In genomic region chr9:96984034-96984433, GRCm38 (mm10) we compare ENCODE assay signal across 21 mouse cellular contexts. TPM values are rescaled to one million over a fixed set of nuclear protein-coding genes. Genes with fewer than 3 reads are reported as not detected.
DNase-seq lines count a peak whose midpoint lies in the region; ATAC-seq and TF ChIP-seq lines count a peak whose summit lies in the region.
"Had no signal": no experiment of that assay in that cellular context is flagged by ENCODE, and none has a peak within 500 bp of the region (broad histone marks: within the 10 kb centered on the region; RNA-seq: fewer than 3 reads in every experiment).

No protein-coding gene starts in this region.

- DNase-seq in hindbrain, embryonic 10.5 days (ENCODE audit: low spot score), result no peak
- DNase-seq in hindbrain, postnatal 0 days (ENCODE audit: low spot score), result no peak
- DNase-seq in liver, adult 2 months (ENCODE audit: extremely low read depth, low read depth, low spot score), result peak; percentile 87
- DNase-seq in liver, postnatal 0 days, result no peak
- DNase-seq in limb, embryonic 10.5 days (ENCODE audit: low spot score), result no peak
- DNase-seq in right cerebral cortex, postnatal 4 days, result no peak
- DNase-seq: B cell, adult 2 months; cerebellum, adult 11-12 months; cerebellum, postnatal 10 days; gastrocnemius, postnatal 25 days; heart, adult 18-20 months; right cerebral cortex, postnatal 14 days; thymus, postnatal 14 days had no signal

- WGBS in hindbrain, embryonic 10.5 days, result 93% methylated on average over 8 of the region's 8 CpGs
- WGBS in hindbrain, postnatal 0 days, result 88% methylated on average over 8 of the region's 8 CpGs
- WGBS in liver, adult 2 months, result 52% methylated on average over 8 of the region's 8 CpGs
- 76% methylated on average over 8 of the region's 8 CpGs for WGBS in liver, postnatal 0 days (ENCODE audit: insufficient replicate concordance)
- WGBS in kidney, embryonic 15.5 days, result 83% methylated on average over 8 of the region's 8 CpGs
- 91% methylated on average over 8 of the region's 8 CpGs for WGBS in limb, embryonic 10.5 days

- no peak overlapping the region for H3K4me3 ChIP-seq in hindbrain, embryonic 10.5 days
- H3K4me3 ChIP-seq in hindbrain, postnatal 0 days (ENCODE audit: low read length), result no peak overlapping the region
- no peak overlapping the region for H3K4me3 ChIP-seq in liver, adult 2 months (ENCODE audit: insufficient read depth, low read depth, low read length)
- no peak overlapping the region for H3K4me3 ChIP-seq in liver, postnatal 0 days (ENCODE audit: low read depth, low read length)
- no peak overlapping the region for H3K4me3 ChIP-seq in kidney, embryonic 15.5 days (replicated peaks)
- no peak overlapping the region for H3K4me3 ChIP-seq in limb, embryonic 10.5 days
- H3K4me3 ChIP-seq: left cerebral cortex, adult 2 months; limb, embryonic 15.5 days; liver, embryonic 15.5 days had no signal

- ATAC-seq in hindbrain, postnatal 0 days, result no peak
- no peak for ATAC-seq in liver, postnatal 0 days
- ATAC-seq in kidney, embryonic 15.5 days (replicated peaks; ENCODE audit: low FRiP score), result no peak
- ATAC-seq: Patski had no signal

- no peak overlapping the region for H3K9ac ChIP-seq in hindbrain, postnatal 0 days (replicated peaks; ENCODE audit: low read length)
- H3K9ac ChIP-seq in liver, adult 2 months (ENCODE audit: low read depth, low read length), result no peak overlapping the region
- no peak overlapping the region for H3K9ac ChIP-seq in liver, postnatal 0 days (replicated peaks)
- no peak overlapping the region for H3K9ac ChIP-seq in kidney, embryonic 15.5 days
- H3K9ac ChIP-seq: limb, embryonic 15.5 days; liver, embryonic 15.5 days had no signal

- peaks cover 45% of the 10 kb centered on the region for H3K36me3 ChIP-seq in hindbrain, embryonic 10.5 days
- no peaks in the 10 kb centered on the region for H3K36me3 ChIP-seq in hindbrain, postnatal 0 days (ENCODE audit: insufficient read depth, low read length)
- H3K36me3 ChIP-seq in liver, adult 2 months (ENCODE audit: control insufficient read depth, insufficient read depth, low read length), result no peaks in the 10 kb centered on the region
- H3K36me3 ChIP-seq in liver, postnatal 0 days (replicated peaks; ENCODE audit: insufficient read depth, low read length), result no peaks in the 10 kb centered on the region
- no peaks in the 10 kb centered on the region for H3K36me3 ChIP-seq in kidney, embryonic 15.5 days
- H3K36me3 ChIP-seq in limb, embryonic 10.5 days, result peaks cover 8% of the 10 kb centered on the region
- H3K36me3 ChIP-seq: G1E; limb, embryonic 15.5 days; liver, embryonic 15.5 days had no signal

- peaks cover 34% of the 10 kb centered on the region for H3K27me3 ChIP-seq in hindbrain, embryonic 10.5 days (ENCODE audit: insufficient read depth, poor library complexity, severe bottlenecking)
- no peaks in the 10 kb centered on the region for H3K27me3 ChIP-seq in hindbrain, postnatal 0 days (ENCODE audit: insufficient read depth, low read length)
- no peaks in the 10 kb centered on the region for H3K27me3 ChIP-seq in liver, adult 2 months (ENCODE audit: control insufficient read depth, insufficient read depth, low read length)
- H3K27me3 ChIP-seq in liver, postnatal 0 days (ENCODE audit: insufficient read depth, low read length), result no peaks in the 10 kb centered on the region
- no peaks in the 10 kb centered on the region for H3K27me3 ChIP-seq in kidney, embryonic 15.5 days
- H3K27me3 ChIP-seq in limb, embryonic 10.5 days (ENCODE audit: low read depth, poor library complexity, severe bottlenecking), result no peaks in the 10 kb centered on the region
- H3K27me3 ChIP-seq: limb, embryonic 15.5 days; liver, embryonic 15.5 days; Patski had no signal

- H3K4me1 ChIP-seq in hindbrain, embryonic 10.5 days (replicated peaks), result peaks cover 100% of the 10 kb centered on the region
- peaks cover 25% of the 10 kb centered on the region for H3K4me1 ChIP-seq in hindbrain, postnatal 0 days (ENCODE audit: insufficient read depth, low read length)
- peaks cover 19% of the 10 kb centered on the region for H3K4me1 ChIP-seq in liver, adult 2 months (ENCODE audit: control insufficient read depth, insufficient read depth, low read length)
- peaks cover 3% of the 10 kb centered on the region; the same call in 1 of the 2 replicates for H3K4me1 ChIP-seq in liver, postnatal 0 days (ENCODE audit: insufficient read depth)
- H3K4me1 ChIP-seq in kidney, embryonic 15.5 days, result peaks cover 96% of the 10 kb centered on the region
- peaks cover 100% of the 10 kb centered on the region for H3K4me1 ChIP-seq in limb, embryonic 10.5 days
- H3K4me1 ChIP-seq: liver, embryonic 15.5 days had no signal

- H3K27ac ChIP-seq in hindbrain, embryonic 10.5 days, result peak overlapping the region; percentile 59; the same call in 1 of the 2 replicates
- no peak overlapping the region for H3K27ac ChIP-seq in hindbrain, postnatal 0 days
- no peak overlapping the region for H3K27ac ChIP-seq in liver, adult 2 months (replicated peaks; ENCODE audit: insufficient read depth, low read depth, low read length)
- H3K27ac ChIP-seq in liver, postnatal 0 days (ENCODE audit: low read depth), result no peak overlapping the region
- 0 out of 2 replicates have a peak overlapping the region, but pooled peaks have one; percentile 80 for H3K27ac ChIP-seq in kidney, embryonic 15.5 days
- peak overlapping the region; percentile 88; the same call in 1 of the 2 replicates for H3K27ac ChIP-seq in limb, embryonic 10.5 days
- H3K27ac ChIP-seq: left cerebral cortex, adult 2 months; limb, embryonic 15.5 days; liver, embryonic 15.5 days had no signal

- H3K79me2 ChIP-seq in liver, adult 2 months (ENCODE audit: control insufficient read depth, insufficient read depth, low read length), result no peaks in the 10 kb centered on the region

- no peak for TF ChIP-seq EP300 in liver, postnatal 0 days (IDR thresholded peaks at IDR 0.05; ENCODE audit: low read depth)

- no peak for TF ChIP-seq CTCF in hindbrain, postnatal 0 days (IDR thresholded peaks at IDR 0.05; ENCODE audit: low read depth)
- 0 out of 2 replicates have a peak, but pooled peaks have one; percentile 20 for TF ChIP-seq CTCF in liver, adult 2 months (IDR thresholded peaks at IDR 0.05; ENCODE audit: low read depth, low read length)
- TF ChIP-seq CTCF in liver, postnatal 0 days (IDR thresholded peaks at IDR 0.05; ENCODE audit: low read depth), result no peak

- no peak for TF ChIP-seq POLR2A in liver, adult 2 months (IDR thresholded peaks at IDR 0.05; ENCODE audit: extremely low read depth, insufficient read depth, low read length)

- H3K4me2 ChIP-seq in hindbrain, postnatal 0 days (ENCODE audit: low read depth, low read length), result no peak overlapping the region
- H3K4me2 ChIP-seq in liver, postnatal 0 days (ENCODE audit: low read depth, low read length), result no peak overlapping the region
- H3K4me2 ChIP-seq in kidney, embryonic 15.5 days, result no peak overlapping the region
- H3K4me2 ChIP-seq: limb, embryonic 15.5 days; liver, embryonic 15.5 days had no signal

- H3K9me3 ChIP-seq in hindbrain, embryonic 10.5 days, result no peaks in the 10 kb centered on the region
- no peaks in the 10 kb centered on the region for H3K9me3 ChIP-seq in hindbrain, postnatal 0 days (ENCODE audit: low read length)
- no peaks in the 10 kb centered on the region for H3K9me3 ChIP-seq in liver, postnatal 0 days (ENCODE audit: low read length)
- no peaks in the 10 kb centered on the region for H3K9me3 ChIP-seq in kidney, embryonic 15.5 days (replicated peaks)
- no peaks in the 10 kb centered on the region for H3K9me3 ChIP-seq in limb, embryonic 10.5 days (replicated peaks)
- H3K9me3 ChIP-seq: limb, embryonic 15.5 days; liver, embryonic 15.5 days had no signal

RNA-seq across cellular contexts. Expression of gene Spsb4, which starts 34.6 kb away (rescaled TPM):
- 159 and 169 TPM in 2 replicates for polyA plus RNA-seq in hindbrain, embryonic 10.5 days (2016; fragmentation: Nextera tagmentation; extraction: Ambion mirVana)
- 67.1 and 82.8 TPM in 2 replicates for total RNA-seq in hindbrain, postnatal 0 days (2014; rRNA removed)
- 36.2 and 37.2 TPM in 2 replicates for polyA plus RNA-seq in hindbrain, postnatal 0 days (2015; fragmentation: Nextera tagmentation; extraction: Ambion mirVana)
- 1.5 and 2.1 TPM in 2 replicates for total RNA-seq in liver, adult 2 months (2014; rRNA removed)
- 2.9 and 3.5 TPM in 2 replicates for polyA plus RNA-seq in liver, adult 2 months (2012; rRNA removed)
- polyA plus RNA-seq in liver, postnatal 0 days (2015; fragmentation: Nextera tagmentation; extraction: Ambion mirVana), result 0.99 and 1.0 TPM in 2 replicates
- polyA plus RNA-seq in kidney, embryonic 15.5 days (2015; fragmentation: Nextera tagmentation; extraction: Ambion mirVana), result 56.8 and 58.0 TPM in 2 replicates
- polyA plus RNA-seq in limb, embryonic 10.5 days (2016; fragmentation: Nextera tagmentation; extraction: Ambion mirVana), result 70.3 and 80.6 TPM in 2 replicates
- total RNA-seq: CH12.LX; G1E; megakaryocyte-erythroid progenitor cell, adult 5-6 weeks had no signal
- polyA plus RNA-seq: G1E had no signal

Comparison
In these comparisons a context has a peak if more than half of its experiments do, and no peak if none do; other contexts are left out.
1. H3K27ac ChIP-seq: peak in hindbrain, embryonic 10.5 days (single experiment), kidney, embryonic 15.5 days (single experiment) and limb, embryonic 10.5 days (single experiment); none in hindbrain, postnatal 0 days (single experiment), liver, adult 2 months (single experiment) and liver, postnatal 0 days (single experiment).